Mouse (Mus musculus): ENCODE results near the gene Antxr2.

DNA sequence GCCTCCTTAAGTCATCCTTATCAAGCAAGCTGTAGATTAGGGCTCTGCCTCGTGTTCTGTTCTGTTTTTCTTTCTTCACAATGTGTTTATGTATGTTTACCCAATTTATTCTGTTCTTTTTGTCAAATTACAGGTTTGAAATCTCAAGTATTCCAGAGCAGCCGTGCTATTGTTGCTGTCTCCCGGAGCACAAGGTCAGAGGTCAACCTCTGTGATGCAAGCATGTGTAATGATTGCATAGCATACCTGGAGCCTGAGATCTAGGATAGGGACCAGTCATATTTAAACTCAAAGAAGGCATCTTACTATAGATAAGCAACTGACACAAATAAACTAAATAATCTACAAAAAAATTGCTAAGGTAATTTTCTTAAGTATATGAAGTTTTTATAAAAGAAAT lies 59.6 kb downstream of the Antxr2 start:
- TF ChIP-seq POLR2A (IDR thresholded peaks at IDR 0.05; ENCODE audit: insufficient read length, low read depth) (no peak), E2F4 (IDR thresholded peaks at IDR 0.05; ENCODE audit: insufficient read depth) (no peak), POLR2AphosphoS2 (IDR thresholded peaks at IDR 0.05; ENCODE audit: insufficient read length, low read depth) (no peak)
